Mouse (Mus musculus) limb, embryonic 11.5 days (tissue): ENCODE data around the gene Tsr3. TPM values are rescaled to one million over a fixed set of nuclear protein-coding genes. Genes with fewer than 3 reads are reported as not detected.

Experiments used
- ATAC-seq: fragments of 200-750 bp; cut with Nextera tagmentation; 2 replicates; pipeline ENCODE4 v1.8.0; 2017; ENCODE audit warnings: low read depth; ENCODE audit not compliant: insufficient number of reproducible peaks, low FRiP score, low TSS enrichment
- DNase-seq: peaks from one replicate; pipeline ENCODE4 v3.0.0-alpha.2; 2015; ENCODE audit warnings: low spot score
- H3K27ac ChIP-seq: fragments of 300-500 bp; sonication (generic); replicated peaks from 2 replicates; pipeline ENCODE4 v1.5.1; 2014; ENCODE audit warnings: low read depth, mild to moderate bottlenecking, low read length
- H3K27me3 ChIP-seq: fragments of 300-500 bp; sonication (generic); 2 replicates; pipeline ENCODE4 v1.6.1; 2014; ENCODE audit warnings: mild to moderate bottlenecking, low read length, mixed read lengths; ENCODE audit not compliant: control insufficient read depth, insufficient read depth
- H3K36me3 ChIP-seq: fragments of 300-500 bp; sonication (generic); 2 replicates; pipeline ENCODE4 v1.6.1; 2014; ENCODE audit warnings: mild to moderate bottlenecking, low read length, moderate library complexity, mixed read lengths; ENCODE audit not compliant: control insufficient read depth, insufficient read depth
- H3K4me1 ChIP-seq: fragments of 300-500 bp; sonication (generic); 2 replicates; pipeline ENCODE4 v1.6.1; 2014; ENCODE audit warnings: low read length, mixed read lengths; ENCODE audit not compliant: control insufficient read depth, insufficient read depth
- H3K4me2 ChIP-seq: fragments of 300-500 bp; sonication (generic); 2 replicates; pipeline ENCODE4 v1.6.1; 2014; ENCODE audit warnings: low read depth, mild to moderate bottlenecking, moderate library complexity; ENCODE audit not compliant: severe bottlenecking
- H3K4me3 ChIP-seq: fragments of 300-500 bp; sonication (generic); 2 replicates; pipeline ENCODE4 v1.5.1; 2014; ENCODE audit warnings: low read depth, low read length
- H3K9ac ChIP-seq: fragments of 300-500 bp; sonication (generic); 2 replicates; pipeline ENCODE4 v1.6.1; 2014; ENCODE audit warnings: mild to moderate bottlenecking, low read length
- H3K9me3 ChIP-seq: fragments of 300-500 bp; sonication (generic); 2 replicates; pipeline ENCODE4 v1.6.1; 2016; ENCODE audit warnings: low read length; ENCODE audit not compliant: control insufficient read depth
- whole genome bisulfite sequencing: fragments of 180-500 bp; shearing (Covaris S2); extraction: QIAGEN DNeasy Blood & Tissue Kit; methylation state at CpG from one replicate; pipeline ENCODE4 v1.1.7; 2014; 5-methylcytosine and 5-hydroxymethylcytosine counted together
- polyA plus RNA-seq: library from polyadenylated mRNA; unstranded; fragments of >200 nt; fragmentation: Nextera tagmentation; extraction: Ambion mirVana; gene quantifications from 2 replicates; pipeline ENCODE4 v1.2.1, GENCODE M21; 2014

Gene Tsr3
- polyA plus RNA-seq, 1 experiment from 2014 or later: 63.8 TPM

GRCm38 (mm10) chr17:25272951-25273705, 33.2 kb downstream of the Tsr3 start:
- peak; percentile 89 for ATAC-seq
- H3K4me2 ChIP-seq: peak overlapping the region; percentile 98
- peaks cover 15% of the 10 kb centered on the region for H3K4me1 ChIP-seq
- peak overlapping the region; percentile 100 for H3K4me3 ChIP-seq
- H3K36me3 ChIP-seq: peaks cover 19% of the 10 kb centered on the region
- under 1% methylated on average over 91 of the region's 92 CpGs for WGBS
- H3K9me3 ChIP-seq: no peaks in the 10 kb centered on the region
- peak; percentile 93 for DNase-seq
- peak overlapping the region; percentile 100 for H3K9ac ChIP-seq
- H3K27me3 ChIP-seq: no peaks in the 10 kb centered on the region
- peak overlapping the region; percentile 98 for H3K27ac ChIP-seq

GRCm38 (mm10) chr17:25273706-25274501, 33.9 kb downstream of the Tsr3 start:
- H3K4me3 ChIP-seq: peak overlapping the region; percentile 100
- peak overlapping the region; percentile 98; the same call in 1 of the 2 replicates for H3K4me2 ChIP-seq
- H3K4me1 ChIP-seq: peaks cover 15% of the 10 kb centered on the region
- 1% methylated on average over 36 of the region's 45 CpGs for WGBS
- peaks cover 12% of the 10 kb centered on the region for H3K36me3 ChIP-seq
- H3K27ac ChIP-seq: peak overlapping the region; percentile 98
- ATAC-seq: peak; percentile 89
- DNase-seq: peak; percentile 98
- peak overlapping the region; percentile 100 for H3K9ac ChIP-seq
- no peaks in the 10 kb centered on the region for H3K27me3 ChIP-seq
- no peaks in the 10 kb centered on the region for H3K9me3 ChIP-seq

GRCm38 (mm10) chr17:25274571-25275346, 34.8 kb downstream of the Tsr3 start, which contains the start of gene Ube2i:
Gene Ube2i, minus strand, starts transcription at chr17:25274622.
- peak within 1 kb of the TSS; percentile 98; the same call in 1 of the 2 replicates for H3K4me2 ChIP-seq
- H3K9ac ChIP-seq: peak within 1 kb of the TSS; percentile 100
- no peak for ATAC-seq
- peaks cover 15% of the 10 kb centered on the region for H3K4me1 ChIP-seq
- DNase-seq: no peak
- peak within 1 kb of the TSS; percentile 100 for H3K4me3 ChIP-seq
- WGBS: 90% methylated on average over 9 of the region's 9 CpGs
- H3K36me3 ChIP-seq: peaks cover 5% of the 10 kb centered on the region
- H3K27me3 ChIP-seq: no peaks in the 10 kb centered on the region
- no peaks in the 10 kb centered on the region for H3K9me3 ChIP-seq
- peak within 1 kb of the TSS; percentile 98 for H3K27ac ChIP-seq

- Histone ChIP-seq H3K4me2 (no peak overlapping the region), H3K36me3 (0 out of 2 replicates have a peak, but pooled peaks cover 2% of the 10 kb centered on the region), H3K4me1 (peaks cover 12% of the 10 kb centered on the region), H3K27ac (no peak overlapping the region), H3K27me3 (no peaks in the 10 kb centered on the region), H3K9me3 (no peaks in the 10 kb centered on the region), H3K9ac (no peak overlapping the region), H3K4me3 (no peak overlapping the region)
- DNase-seq (no peak), ATAC-seq (no peak)
- 96% methylated on average over 3 of the region's 3 CpGs for WGBS
These were observed 35.9 kb downstream of the Tsr3 start for GRCm38 (mm10) chr17:25275833-25276232.

- ATAC-seq (no peak), DNase-seq (no peak)
- WGBS: 44% methylated on average over 11 of the region's 11 CpGs
- H3K4me3 ChIP-seq: no peak overlapping the region
- H3K4me1 ChIP-seq: no peaks in the 10 kb centered on the region
- no peak overlapping the region for H3K27ac ChIP-seq
- no peak overlapping the region for H3K9ac ChIP-seq
- H3K27me3 ChIP-seq: no peaks in the 10 kb centered on the region
- no peak overlapping the region for H3K4me2 ChIP-seq
- H3K36me3 ChIP-seq: no peaks in the 10 kb centered on the region
- no peaks in the 10 kb centered on the region for H3K9me3 ChIP-seq
These were observed 42.2 kb downstream of the Tsr3 start for GRCm38 (mm10) chr17:25282133-25282532.

GRCm38 (mm10) chr17:25285033-25285432, 45.1 kb downstream of the Tsr3 start:
- no peak overlapping the region for H3K27ac ChIP-seq
- no peak overlapping the region for H3K9ac ChIP-seq
- H3K4me3 ChIP-seq: no peak overlapping the region
- DNase-seq (peak; percentile 81), ATAC-seq (no peak)
- H3K27me3 ChIP-seq: no peaks in the 10 kb centered on the region
- no peaks in the 10 kb centered on the region for H3K9me3 ChIP-seq
- H3K4me2 ChIP-seq: no peak overlapping the region
- H3K4me1 ChIP-seq: no peaks in the 10 kb centered on the region
- 17% methylated on average over 3 of the region's 3 CpGs for WGBS
- H3K36me3 ChIP-seq: no peaks in the 10 kb centered on the region

GRCm38 (mm10) chr17:25288842-25289241, 48.9 kb downstream of the Tsr3 start:
- Histone ChIP-seq H3K27me3 (no peaks in the 10 kb centered on the region), H3K36me3 (no peaks in the 10 kb centered on the region), H3K27ac (no peak overlapping the region), H3K4me1 (no peaks in the 10 kb centered on the region), H3K4me3 (no peak overlapping the region), H3K4me2 (no peak overlapping the region), H3K9me3 (no peaks in the 10 kb centered on the region), H3K9ac (no peak overlapping the region)
- peak; percentile 67 for DNase-seq
- ATAC-seq: no peak
- WGBS: 23% methylated on average over 4 of the region's 4 CpGs

GRCm38 (mm10) chr17:25290411-25290810, 50.4 kb downstream of the Tsr3 start:
- no peaks in the 10 kb centered on the region for H3K9me3 ChIP-seq
- H3K27me3 ChIP-seq: no peaks in the 10 kb centered on the region
- no peaks in the 10 kb centered on the region for H3K36me3 ChIP-seq
- H3K9ac ChIP-seq: no peak overlapping the region
- 33% methylated on average over 4 of the region's 4 CpGs for WGBS
- no peak overlapping the region for H3K27ac ChIP-seq
- no peak overlapping the region for H3K4me2 ChIP-seq
- DNase-seq (no peak), ATAC-seq (no peak)
- H3K4me1 ChIP-seq: no peaks in the 10 kb centered on the region
- H3K4me3 ChIP-seq: no peak overlapping the region
